Mouse (Mus musculus) kidney, adult 10 weeks (tissue): ENCODE results near the gene Gm29554. TPM values are rescaled to one million over a fixed set of nuclear protein-coding genes. Genes with fewer than 3 reads are reported as not detected.

Source experiments
- polyA plus RNA-seq: library from polyadenylated mRNA; stranded (reverse); fragments of 350-450 nt; fragmentation: Illumina TruSeq; extraction: RNeasy Lipid Tissue Mini Kit (QIAGEN cat#74804); gene quantifications from one replicate; pipeline ENCODE4 v1.2.3, GENCODE M21; 2014; ENCODE audit warnings: low read depth, low replicate concordance

Gm29554 gene
- polyA plus RNA-seq = not detected

DNA sequence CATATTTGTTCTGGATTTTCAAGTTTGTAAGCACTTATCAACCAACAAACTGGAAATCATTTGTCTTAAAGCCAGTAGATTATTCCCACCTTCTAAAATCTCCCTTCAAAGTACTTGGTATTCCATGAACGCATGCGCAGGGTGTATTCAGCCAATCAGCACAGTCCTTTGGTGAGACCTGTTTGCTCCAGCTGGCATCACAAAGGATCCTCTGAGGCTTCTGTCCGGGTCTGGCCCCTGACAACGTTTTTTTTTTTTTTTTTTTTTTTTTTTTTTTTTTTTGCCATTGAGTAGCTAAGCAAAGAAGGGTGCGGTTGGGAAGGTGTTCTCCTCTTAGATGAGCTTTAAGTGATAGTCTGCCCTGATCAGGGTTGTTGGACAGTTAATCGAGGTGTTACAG is at the start of gene Gm29554:
Gene Gm29554, plus strand, starts transcription at position 301 of the 400 bp plus-strand sequence.

Other genes starting within 250 kb of the Gm29554 start
- not detected for gene Gm20812, start 108.0 kb downstream of the Gm29554 start, polyA plus RNA-seq